Mouse (Mus musculus) limb, embryonic 12.5 days (tissue): ENCODE measurements around the gene Rabep2. TPM values are rescaled to one million over a fixed set of nuclear protein-coding genes. Genes with fewer than 3 reads are reported as not detected.

ENCODE experiments used
- ATAC-seq: fragments of 200-750 bp; cut with Nextera tagmentation; 2 replicates; pipeline ENCODE4 v1.8.0; 2017; ENCODE audit warnings: low read depth, moderate TSS enrichment; ENCODE audit not compliant: insufficient number of reproducible peaks, insufficient read depth, low FRiP score, low TSS enrichment
- H3K27ac ChIP-seq: fragments of 300-500 bp; sonication (generic); 2 replicates; pipeline ENCODE4 v1.5.1; 2016; ENCODE audit warnings: mild to moderate bottlenecking, moderate library complexity
- H3K27me3 ChIP-seq: fragments of 300-500 bp; sonication (generic); 2 replicates; pipeline ENCODE4 v1.6.1; 2016; ENCODE audit warnings: mild to moderate bottlenecking, moderate library complexity
- H3K36me3 ChIP-seq: fragments of 300-500 bp; sonication (generic); 2 replicates; pipeline ENCODE4 v1.6.1; 2016; ENCODE audit warnings: mild to moderate bottlenecking, moderate library complexity
- H3K4me1 ChIP-seq: fragments of 300-500 bp; sonication (generic); replicated peaks from 2 replicates; pipeline ENCODE4 v1.6.1; 2016
- H3K4me2 ChIP-seq: fragments of 300-500 bp; sonication (generic); 2 replicates; pipeline ENCODE4 v1.6.1; 2016; ENCODE audit warnings: mild to moderate bottlenecking, moderate library complexity
- H3K4me3 ChIP-seq: fragments of 300-500 bp; sonication (generic); replicated peaks from 2 replicates; pipeline ENCODE4 v1.5.1; 2016; ENCODE audit warnings: mild to moderate bottlenecking
- H3K9ac ChIP-seq: fragments of 300-500 bp; sonication (generic); replicated peaks from 2 replicates; pipeline ENCODE4 v1.6.1; 2016; ENCODE audit warnings: mild to moderate bottlenecking, moderate library complexity
- H3K9me3 ChIP-seq: fragments of 300-500 bp; sonication (generic); 2 replicates; pipeline ENCODE4 v1.6.1; 2016; ENCODE audit warnings: mild to moderate bottlenecking, moderate library complexity
- WGBS: fragments of 180-500 bp; shearing (Covaris S2); methylation state at CpG from one replicate; pipeline ENCODE4 v1.1.7; 2016; 5-methylcytosine and 5-hydroxymethylcytosine counted together
- polyA plus RNA-seq: library from polyadenylated mRNA; unstranded; fragments of >200 nt; fragmentation: Nextera tagmentation; extraction: Ambion mirVana; gene quantifications from 2 replicates; pipeline ENCODE4 v1.2.1, GENCODE M21; 2016

The Rabep2 gene
- polyA plus RNA-seq, 1 experiment from 2014 or later: 37.1 TPM

- Histone ChIP-seq H3K9ac (no peak overlapping the region), H3K4me3 (no peak overlapping the region)
Measured at GRCm38 (mm10) chr7:126430167-126430566, 1.6 kb downstream of the Rabep2 start.

GRCm38 (mm10) chr7:126434726-126435125 is 6.2 kb downstream of the Rabep2 start:
- H3K36me3 ChIP-seq: peaks cover 49% of the 10 kb centered on the region
- H3K9me3 ChIP-seq: no peaks in the 10 kb centered on the region
- no peak overlapping the region for H3K4me2 ChIP-seq
- no peak overlapping the region for H3K27ac ChIP-seq
- ATAC-seq: no peak
- no peaks in the 10 kb centered on the region for H3K27me3 ChIP-seq
- WGBS: 91% methylated on average over 7 of the region's 7 CpGs
- peaks cover 4% of the 10 kb centered on the region for H3K4me1 ChIP-seq
- H3K9ac ChIP-seq: no peak overlapping the region
- H3K4me3 ChIP-seq: no peak overlapping the region

More at GRCm38 (mm10) chr7:126430167-126430566, 1.6 kb downstream of the Rabep2 start:
- H3K4me1 ChIP-seq: peaks cover 18% of the 10 kb centered on the region
- no peaks in the 10 kb centered on the region for H3K27me3 ChIP-seq
- 0 out of 2 replicates have a peak, but pooled peaks cover 7% of the 10 kb centered on the region for H3K9me3 ChIP-seq
- no peak overlapping the region for H3K27ac ChIP-seq
- H3K4me2 ChIP-seq: no peak overlapping the region
- no peak for ATAC-seq
- peaks cover 34% of the 10 kb centered on the region; the same call in 1 of the 2 replicates for H3K36me3 ChIP-seq

- H3K9ac ChIP-seq: no peak overlapping the region
- no peaks in the 10 kb centered on the region for H3K4me1 ChIP-seq
- H3K9me3 ChIP-seq: no peaks in the 10 kb centered on the region
- no peak overlapping the region for H3K27ac ChIP-seq
- peaks cover 57% of the 10 kb centered on the region for H3K36me3 ChIP-seq
- no peaks in the 10 kb centered on the region for H3K27me3 ChIP-seq
- H3K4me2 ChIP-seq: no peak overlapping the region
- WGBS: 90% methylated on average over 3 of the region's 3 CpGs
- no peak overlapping the region for H3K4me3 ChIP-seq
- no peak for ATAC-seq
Measured at GRCm38 (mm10) chr7:126435801-126436200, 7.2 kb downstream of the Rabep2 start.

- Histone ChIP-seq H3K9ac (no peak overlapping the region), H3K27me3 (no peaks in the 10 kb centered on the region), H3K4me1 (no peaks in the 10 kb centered on the region), H3K4me2 (no peak overlapping the region), H3K4me3 (no peak overlapping the region), H3K36me3 (peaks cover 56% of the 10 kb centered on the region), H3K9me3 (no peaks in the 10 kb centered on the region), H3K27ac (no peak overlapping the region)
- 0 out of 2 replicates have a peak, but pooled peaks have one; percentile 55 for ATAC-seq
- WGBS: 22% methylated on average over 8 of the region's 8 CpGs
Measured at GRCm38 (mm10) chr7:126436851-126437250, 8.3 kb downstream of the Rabep2 start.

GRCm38 (mm10) chr7:126440134-126440533 is 11.6 kb downstream of the Rabep2 start:
- peaks cover 56% of the 10 kb centered on the region for H3K36me3 ChIP-seq
- 0 out of 2 replicates have a peak overlapping the region, but pooled peaks have one; percentile 23 for H3K9ac ChIP-seq
- no peak overlapping the region for H3K4me3 ChIP-seq
- WGBS: 85% methylated on average over 8 of the region's 9 CpGs
- no peak for ATAC-seq
- no peaks in the 10 kb centered on the region for H3K9me3 ChIP-seq
- H3K4me2 ChIP-seq: no peak overlapping the region
- no peaks in the 10 kb centered on the region for H3K4me1 ChIP-seq
- H3K27me3 ChIP-seq: no peaks in the 10 kb centered on the region
- H3K27ac ChIP-seq: no peak overlapping the region

GRCm38 (mm10) chr7:126443997-126444396 is 15.4 kb downstream of the Rabep2 start:
- no peak overlapping the region for H3K9ac ChIP-seq
- no peaks in the 10 kb centered on the region for H3K9me3 ChIP-seq
- no peak overlapping the region for H3K4me3 ChIP-seq
- no peak overlapping the region for H3K4me2 ChIP-seq
- WGBS: 94% methylated on average over 10 of the region's 10 CpGs
- no peaks in the 10 kb centered on the region for H3K27me3 ChIP-seq
- H3K36me3 ChIP-seq: peaks cover 80% of the 10 kb centered on the region
- no peak overlapping the region for H3K27ac ChIP-seq
- ATAC-seq: no peak
- no peaks in the 10 kb centered on the region for H3K4me1 ChIP-seq

GRCm38 (mm10) chr7:126444536-126444935 is 16.0 kb downstream of the Rabep2 start:
- Histone ChIP-seq H3K27ac (no peak overlapping the region), H3K4me1 (no peaks in the 10 kb centered on the region), H3K9ac (no peak overlapping the region), H3K4me2 (no peak overlapping the region), H3K9me3 (no peaks in the 10 kb centered on the region), H3K4me3 (no peak overlapping the region), H3K27me3 (no peaks in the 10 kb centered on the region), H3K36me3 (peaks cover 85% of the 10 kb centered on the region)
- 93% methylated on average over 9 of the region's 9 CpGs for WGBS
- ATAC-seq: no peak

- 96% methylated on average over 15 of the region's 15 CpGs for WGBS
- Histone ChIP-seq H3K4me2 (no peak overlapping the region), H3K27me3 (no peaks in the 10 kb centered on the region), H3K9me3 (no peaks in the 10 kb centered on the region), H3K9ac (no peak overlapping the region; the same call in 1 of the 2 replicates), H3K4me1 (no peaks in the 10 kb centered on the region), H3K36me3 (peaks cover 85% of the 10 kb centered on the region), H3K4me3 (no peak overlapping the region), H3K27ac (no peak overlapping the region)
- no peak for ATAC-seq
Measured at GRCm38 (mm10) chr7:126445104-126445815, 16.7 kb downstream of the Rabep2 start.

- no peak overlapping the region for H3K4me3 ChIP-seq
- peaks cover 79% of the 10 kb centered on the region for H3K36me3 ChIP-seq
- no peaks in the 10 kb centered on the region for H3K9me3 ChIP-seq
- no peak overlapping the region for H3K4me2 ChIP-seq
- 88% methylated on average over 21 of the region's 21 CpGs for WGBS
- no peak for ATAC-seq
- H3K9ac ChIP-seq: no peak overlapping the region
- no peak overlapping the region for H3K27ac ChIP-seq
- no peaks in the 10 kb centered on the region for H3K4me1 ChIP-seq
- no peaks in the 10 kb centered on the region for H3K27me3 ChIP-seq
Measured at GRCm38 (mm10) chr7:126446217-126446616, 17.7 kb downstream of the Rabep2 start.

- no peak for ATAC-seq
- Histone ChIP-seq H3K4me2 (no peak overlapping the region), H3K9ac (no peak overlapping the region), H3K4me3 (no peak overlapping the region), H3K4me1 (no peaks in the 10 kb centered on the region), H3K27ac (no peak overlapping the region), H3K27me3 (no peaks in the 10 kb centered on the region), H3K36me3 (peaks cover 61% of the 10 kb centered on the region), H3K9me3 (no peaks in the 10 kb centered on the region)
- 92% methylated on average over 19 of the region's 19 CpGs for WGBS
Measured at GRCm38 (mm10) chr7:126448481-126448880, 19.9 kb downstream of the Rabep2 start.

- no peak overlapping the region for H3K4me3 ChIP-seq
- H3K27me3 ChIP-seq: no peaks in the 10 kb centered on the region
- no peak for ATAC-seq
- no peak overlapping the region for H3K9ac ChIP-seq
- WGBS: 88% methylated on average over 18 of the region's 18 CpGs
- no peak overlapping the region for H3K27ac ChIP-seq
- no peak overlapping the region for H3K4me2 ChIP-seq
- peaks cover 50% of the 10 kb centered on the region for H3K36me3 ChIP-seq
- no peaks in the 10 kb centered on the region for H3K4me1 ChIP-seq
- no peaks in the 10 kb centered on the region for H3K9me3 ChIP-seq
Measured at GRCm38 (mm10) chr7:126449991-126450390, 21.4 kb downstream of the Rabep2 start.

GRCm38 (mm10) chr7:126450641-126451040 is 22.1 kb downstream of the Rabep2 start:
- Histone ChIP-seq H3K4me2 (no peak overlapping the region), H3K9me3 (no peaks in the 10 kb centered on the region), H3K4me1 (no peaks in the 10 kb centered on the region), H3K4me3 (no peak overlapping the region), H3K27me3 (no peaks in the 10 kb centered on the region), H3K36me3 (peaks cover 43% of the 10 kb centered on the region), H3K27ac (no peak overlapping the region), H3K9ac (no peak overlapping the region)
- 92% methylated on average over 6 of the region's 6 CpGs for WGBS
- no peak for ATAC-seq
